29 mouse cellular contexts compared by ENCODE assay signal in the genomic region with DNA sequence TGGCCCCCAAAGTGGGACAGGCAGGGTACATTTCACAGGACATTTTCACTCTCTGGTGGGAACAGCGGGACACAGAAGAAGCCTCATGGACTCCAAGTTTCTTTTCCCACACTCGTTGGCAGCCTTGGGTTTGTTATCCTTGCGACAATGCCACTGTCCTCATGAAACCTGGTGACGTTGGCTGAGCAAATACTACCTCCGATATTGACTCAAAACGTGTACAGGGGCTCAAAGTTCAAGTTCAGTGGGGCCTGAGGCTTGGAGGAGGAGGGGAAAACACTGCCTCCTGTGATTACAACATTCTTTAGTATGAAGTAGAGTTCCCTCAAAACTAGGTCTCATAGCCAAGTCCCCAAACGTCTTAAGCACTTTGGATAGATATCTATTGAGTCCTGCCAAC. TPM values are rescaled to one million over a fixed set of nuclear protein-coding genes. Genes with fewer than 3 reads are reported as not detected.
DNase-seq lines count a peak whose midpoint lies in the region; ATAC-seq and TF ChIP-seq lines count a peak whose summit lies in the region.
"Had no signal": no experiment of that assay in that cellular context is flagged by ENCODE, and none has a peak within 500 bp of the region (broad histone marks: within the 10 kb centered on the region; RNA-seq: fewer than 3 reads in every experiment).

No protein-coding gene starts in this region.

- TF ChIP-seq CTCF in intestine, postnatal 0 days (IDR thresholded peaks at IDR 0.05; ENCODE audit: low read depth) = no peak
- TF ChIP-seq CTCF in small intestine, adult 2 months (IDR thresholded peaks at IDR 0.05; ENCODE audit: extremely low read depth, insufficient read length, insufficient replicate concordance, low read depth, low read length) = no peak

- peak; percentile 46 for DNase-seq in kidney, adult 9 months
- DNase-seq in kidney, postnatal 25 days = no peak
- no peak for DNase-seq in thymus, postnatal 10 days (ENCODE audit: low spot score in 2 of 2)
- no peak for DNase-seq in cerebellum, postnatal 4 days (ENCODE audit: low spot score in 2 of 2)
- no peak for DNase-seq in urinary bladder, postnatal 10 days (ENCODE audit: low spot score)
- DNase-seq: adrenal gland, adult 8-10 months; cerebellum, adult 11-12 months; cerebellum, postnatal 14 days; gastrocnemius, postnatal 25 days; heart, adult 11 months; kidney, adult 18-20 months; kidney, postnatal 10 days; right cerebral cortex, postnatal 4 days; thymus, adult 2 months; thymus, postnatal 4 days had no signal

- H3K4me1 ChIP-seq in intestine, embryonic 15.5 days (replicated peaks) = peaks cover 37% of the 10 kb centered on the region
- peaks cover 13% of the 10 kb centered on the region; the same call in 1 of the 2 replicates for H3K4me1 ChIP-seq in intestine, postnatal 0 days (replicated peaks; ENCODE audit: control insufficient read depth, insufficient read depth, low read length)
- peaks cover 18% of the 10 kb centered on the region for H3K4me1 ChIP-seq in small intestine, adult 2 months (ENCODE audit: control insufficient read depth, insufficient read depth, insufficient read length, low read length)

- 52% methylated on average over 7 of the region's 7 CpGs for WGBS in intestine, embryonic 15.5 days
- WGBS in intestine, postnatal 0 days = 37% methylated on average over 7 of the region's 7 CpGs
- 24% methylated on average over 7 of the region's 7 CpGs for WGBS in small intestine, adult 2 months

- H3K4me3 ChIP-seq in intestine, embryonic 15.5 days (replicated peaks) = no peak overlapping the region
- no peak overlapping the region for H3K4me3 ChIP-seq in intestine, postnatal 0 days (ENCODE audit: low read depth, low read length)
- H3K4me3 ChIP-seq in small intestine, adult 2 months (ENCODE audit: low read depth, low read length) = no peak overlapping the region
- H3K4me3 ChIP-seq: embryonic facial prominence, embryonic 10.5 days; embryonic facial prominence, embryonic 15.5 days; forebrain, embryonic 13.5 days; heart, embryonic 10.5 days; heart, embryonic 15.5 days; limb, embryonic 12.5 days; midbrain, embryonic 13.5 days; neural tube, embryonic 13.5 days had no signal

- no peaks in the 10 kb centered on the region for H3K9me3 ChIP-seq in intestine, embryonic 15.5 days
- no peaks in the 10 kb centered on the region for H3K9me3 ChIP-seq in intestine, postnatal 0 days (ENCODE audit: control insufficient read depth)
- H3K9me3 ChIP-seq: embryonic facial prominence, embryonic 15.5 days; forebrain, embryonic 13.5 days; heart, embryonic 10.5 days; heart, embryonic 15.5 days; limb, embryonic 12.5 days; midbrain, embryonic 13.5 days; neural tube, embryonic 13.5 days had no signal

- H3K4me2 ChIP-seq in intestine, embryonic 15.5 days (replicated peaks) = peak overlapping the region; percentile 35
- peak overlapping the region; percentile 37 for H3K4me2 ChIP-seq in intestine, postnatal 0 days (replicated peaks; ENCODE audit: low read depth)
- H3K4me2 ChIP-seq: embryonic facial prominence, embryonic 15.5 days; forebrain, embryonic 13.5 days; heart, embryonic 15.5 days; limb, embryonic 12.5 days; midbrain, embryonic 13.5 days; neural tube, embryonic 13.5 days had no signal

- H3K27me3 ChIP-seq in intestine, embryonic 15.5 days (replicated peaks) = no peaks in the 10 kb centered on the region
- H3K27me3 ChIP-seq in intestine, postnatal 0 days (replicated peaks; ENCODE audit: control insufficient read depth, insufficient read depth, low read length) = no peaks in the 10 kb centered on the region
- H3K27me3 ChIP-seq in small intestine, adult 2 months (ENCODE audit: control insufficient read depth, insufficient read depth, low read length) = no peaks in the 10 kb centered on the region
- H3K27me3 ChIP-seq: embryonic facial prominence, embryonic 15.5 days; heart, embryonic 15.5 days had no signal

- H3K36me3 ChIP-seq in intestine, embryonic 15.5 days = no peaks in the 10 kb centered on the region
- no peaks in the 10 kb centered on the region for H3K36me3 ChIP-seq in intestine, postnatal 0 days (ENCODE audit: control insufficient read depth, insufficient read depth)
- no peaks in the 10 kb centered on the region for H3K36me3 ChIP-seq in small intestine, adult 2 months (ENCODE audit: control insufficient read depth, insufficient read depth, low read length)
- H3K36me3 ChIP-seq: embryonic facial prominence, embryonic 10.5 days; embryonic facial prominence, embryonic 15.5 days; heart, embryonic 10.5 days; heart, embryonic 15.5 days; limb, embryonic 12.5 days; midbrain, embryonic 13.5 days; neural tube, embryonic 13.5 days had no signal

- TF ChIP-seq POLR2A in small intestine, adult 2 months (IDR thresholded peaks at IDR 0.05; ENCODE audit: low read depth, low read length) = no peak

- H3K9ac ChIP-seq in intestine, embryonic 15.5 days = no peak overlapping the region
- no peak overlapping the region for H3K9ac ChIP-seq in intestine, postnatal 0 days (ENCODE audit: low read depth, low read length)
- H3K9ac ChIP-seq: embryonic facial prominence, embryonic 15.5 days; forebrain, embryonic 13.5 days; heart, embryonic 15.5 days; limb, embryonic 12.5 days; midbrain, embryonic 13.5 days; neural tube, embryonic 13.5 days had no signal

- peak; percentile 33 for ATAC-seq in intestine, embryonic 15.5 days
- ATAC-seq in intestine, postnatal 0 days = peak; percentile 60
- ATAC-seq: forebrain, embryonic 13.5 days; hindbrain, postnatal 0 days; lung, postnatal 0 days; midbrain, embryonic 13.5 days had no signal

- peak overlapping the region; percentile 45 for H3K27ac ChIP-seq in intestine, embryonic 15.5 days
- H3K27ac ChIP-seq in intestine, postnatal 0 days (ENCODE audit: low read depth, low read length) = peak overlapping the region; percentile 92
- peak overlapping the region; percentile 82 for H3K27ac ChIP-seq in small intestine, adult 2 months (ENCODE audit: insufficient read depth, low read depth, low read length)
- H3K27ac ChIP-seq: embryonic facial prominence, embryonic 10.5 days; embryonic facial prominence, embryonic 15.5 days; forebrain, embryonic 13.5 days; heart, embryonic 10.5 days; heart, embryonic 15.5 days; hindbrain, postnatal 0 days; limb, embryonic 12.5 days; macrophage; midbrain, embryonic 13.5 days; neural tube, embryonic 13.5 days had no signal

RNA-seq across cellular contexts. Expression of a gene that starts 2.0 kb away (rescaled TPM):
- polyA plus RNA-seq in intestine, embryonic 15.5 days (2015; fragmentation: Nextera tagmentation; extraction: Ambion mirVana) = 30.8 and 31.8 TPM in 2 replicates
- polyA plus RNA-seq in intestine, postnatal 0 days (2015; fragmentation: Nextera tagmentation; extraction: Ambion mirVana) = 104 and 105 TPM in 2 replicates
- polyA plus RNA-seq in small intestine, adult 2 months (2012; rRNA removed) = 40.5 and 92.1 TPM in 2 replicates

RNA-seq across cellular contexts. Expression of a gene that starts 37.3 kb away (rescaled TPM):
- polyA plus RNA-seq in intestine, embryonic 15.5 days (2015; fragmentation: Nextera tagmentation; extraction: Ambion mirVana) = 7.7 and 8.8 TPM in 2 replicates
- polyA plus RNA-seq in intestine, postnatal 0 days (2015; fragmentation: Nextera tagmentation; extraction: Ambion mirVana) = 3.2 and 3.7 TPM in 2 replicates
- polyA plus RNA-seq in small intestine, adult 2 months (2012; rRNA removed) = 2.3 and 5.1 TPM in 2 replicates

RNA-seq across cellular contexts. Expression of a gene that starts 37.4 kb away (rescaled TPM):
- 127 and 138 TPM in 2 replicates for polyA plus RNA-seq in intestine, embryonic 15.5 days (2015; fragmentation: Nextera tagmentation; extraction: Ambion mirVana)
- polyA plus RNA-seq in intestine, postnatal 0 days (2015; fragmentation: Nextera tagmentation; extraction: Ambion mirVana) = 69.1 and 75.1 TPM in 2 replicates
- polyA plus RNA-seq in small intestine, adult 2 months (2012; rRNA removed) = 29.0 and 34.3 TPM in 2 replicates
